Mouse (Mus musculus) intestine, embryonic 15.5 days (tissue): Measurements from ENCODE around the gene Klhdc8a. TPM values are rescaled to one million over a fixed set of nuclear protein-coding genes. Genes with fewer than 3 reads are reported as not detected.

Source experiments
- ATAC-seq: fragments of 200-750 bp; cut with Nextera tagmentation; 2 replicates; pipeline ENCODE4 v1.8.0; 2017; ENCODE audit warnings: moderate TSS enrichment, moderate library complexity
- H3K27ac ChIP-seq: fragments of 300-500 bp; sonication (generic); 2 replicates; pipeline ENCODE4 v1.5.1; 2015; ENCODE audit warnings: mild to moderate bottlenecking, inconsistent platforms
- H3K27me3 ChIP-seq: fragments of 300-500 bp; sonication (generic); replicated peaks from 2 replicates; pipeline ENCODE4 v1.6.1; 2015; ENCODE audit warnings: inconsistent platforms
- H3K36me3 ChIP-seq: fragments of 300-500 bp; sonication (generic); 2 replicates; pipeline ENCODE4 v1.6.1; 2015; ENCODE audit warnings: inconsistent platforms
- H3K4me1 ChIP-seq: fragments of 300-500 bp; sonication (generic); replicated peaks from 2 replicates; pipeline ENCODE4 v1.6.1; 2015; ENCODE audit warnings: inconsistent platforms
- H3K4me2 ChIP-seq: fragments of 300-500 bp; sonication (generic); replicated peaks from 2 replicates; pipeline ENCODE4 v1.6.1; 2015; ENCODE audit warnings: mild to moderate bottlenecking, inconsistent platforms
- H3K4me3 ChIP-seq: fragments of 300-500 bp; sonication (generic); replicated peaks from 2 replicates; pipeline ENCODE4 v1.5.1; 2015; ENCODE audit warnings: inconsistent platforms
- H3K9ac ChIP-seq: fragments of 300-500 bp; sonication (generic); 2 replicates; pipeline ENCODE4 v1.6.1; 2015; ENCODE audit warnings: inconsistent platforms
- H3K9me3 ChIP-seq: fragments of 300-500 bp; sonication (generic); 2 replicates; pipeline ENCODE4 v1.6.1; 2016; ENCODE audit warnings: inconsistent platforms
- WGBS: fragments of 180-500 bp; shearing (Covaris S2); methylation state at CpG from one replicate; pipeline ENCODE4 v1.1.7; 2015; 5-methylcytosine and 5-hydroxymethylcytosine counted together
- polyA plus RNA-seq: library from polyadenylated mRNA; unstranded; fragments of >200 nt; fragmentation: Nextera tagmentation; extraction: Ambion mirVana; gene quantifications from 2 replicates; pipeline ENCODE4 v1.2.1, GENCODE M21; 2015

Gene Klhdc8a
- polyA plus RNA-seq, 1 experiment from 2014 or later = 0.23 TPM

DNA sequence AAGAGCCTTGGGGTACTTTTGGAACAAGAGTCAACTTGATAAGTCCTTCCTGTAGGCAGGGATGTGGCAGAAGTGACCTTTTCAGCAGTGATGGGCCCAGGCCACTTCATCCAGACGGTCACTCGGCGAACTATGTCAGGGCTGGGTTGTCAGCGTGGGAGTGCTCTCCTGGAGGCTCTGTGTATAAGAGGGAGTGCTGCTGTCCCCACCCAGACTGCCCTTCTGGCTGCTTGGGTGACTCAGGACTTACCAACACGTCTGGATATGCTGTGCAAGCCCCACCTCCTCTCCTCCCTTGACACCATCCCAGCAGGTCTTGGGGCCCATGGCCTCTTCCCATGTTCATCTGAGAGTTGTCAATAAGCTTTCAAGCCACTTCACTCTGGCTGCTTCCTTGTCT lies 55.0 kb downstream of the Klhdc8a start:
- Histone ChIP-seq H3K27me3 (no peaks in the 10 kb centered on the region), H3K27ac (no peak overlapping the region), H3K4me3 (no peak overlapping the region), H3K9me3 (no peaks in the 10 kb centered on the region), H3K4me2 (no peak overlapping the region), H3K4me1 (no peaks in the 10 kb centered on the region), H3K9ac (no peak overlapping the region), H3K36me3 (peaks cover 2% of the 10 kb centered on the region; the same call in 1 of the 2 replicates)
- 62% methylated on average over 5 of the region's 5 CpGs for WGBS
- ATAC-seq = no peak

DNA sequence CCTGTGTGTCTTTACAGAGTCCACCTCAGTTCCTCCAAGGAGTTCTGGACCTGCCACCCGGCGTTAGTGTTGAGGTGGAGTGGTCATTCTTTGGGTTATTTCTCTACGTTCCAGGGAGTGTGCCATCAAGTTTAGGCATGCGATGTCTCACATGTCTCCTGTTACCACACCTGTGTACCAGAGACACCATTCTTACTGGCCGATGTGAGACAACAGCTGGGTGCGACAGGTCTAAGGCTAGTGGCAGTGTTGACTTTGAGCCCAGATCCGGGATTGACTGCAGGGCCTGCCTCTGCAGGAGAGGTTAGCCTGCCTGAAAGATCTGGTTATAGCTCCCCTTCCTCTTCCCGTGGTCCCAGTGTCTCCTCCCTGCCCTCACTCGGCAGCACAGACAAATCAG lies 55.8 kb downstream of the Klhdc8a start:
- ATAC-seq = no peak
- Histone ChIP-seq H3K27ac (no peak overlapping the region), H3K36me3 (peaks cover 2% of the 10 kb centered on the region; the same call in 1 of the 2 replicates), H3K9ac (no peak overlapping the region), H3K4me2 (no peak overlapping the region), H3K9me3 (no peaks in the 10 kb centered on the region), H3K4me3 (no peak overlapping the region), H3K27me3 (no peaks in the 10 kb centered on the region), H3K4me1 (no peaks in the 10 kb centered on the region)
- WGBS = 75% methylated on average over 9 of the region's 9 CpGs

DNA sequence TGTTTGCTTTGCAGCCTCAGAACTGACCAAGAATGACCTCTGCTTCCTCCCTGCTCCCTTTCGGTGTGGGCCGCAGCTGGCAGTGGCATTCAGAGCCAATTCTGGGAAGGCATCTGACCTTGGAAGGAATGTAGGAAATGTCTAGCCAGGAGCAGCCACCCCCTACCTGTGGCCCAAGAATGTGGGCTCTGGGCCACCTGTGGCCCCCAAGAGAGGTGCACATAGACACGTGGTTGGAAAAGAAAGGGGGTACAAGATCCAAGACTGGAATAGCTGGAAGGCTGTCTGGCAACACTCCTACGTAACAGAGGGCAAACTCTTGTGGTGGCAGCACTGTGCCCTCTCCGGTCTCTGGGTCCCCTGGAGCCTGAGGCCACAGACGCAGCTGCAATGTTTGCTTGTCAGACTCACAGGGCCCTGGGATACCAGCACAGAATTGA lies 56.8 kb downstream of the Klhdc8a start:
- Histone ChIP-seq H3K9ac (no peak overlapping the region), H3K36me3 (peaks cover 2% of the 10 kb centered on the region; the same call in 1 of the 2 replicates), H3K27ac (no peak overlapping the region), H3K4me1 (no peaks in the 10 kb centered on the region), H3K9me3 (no peaks in the 10 kb centered on the region), H3K27me3 (no peaks in the 10 kb centered on the region), H3K4me2 (no peak overlapping the region), H3K4me3 (no peak overlapping the region)
- 0 out of 2 replicates have a peak, but pooled peaks have one; percentile 11 for ATAC-seq
- 66% methylated on average over 6 of the region's 6 CpGs for WGBS

DNA sequence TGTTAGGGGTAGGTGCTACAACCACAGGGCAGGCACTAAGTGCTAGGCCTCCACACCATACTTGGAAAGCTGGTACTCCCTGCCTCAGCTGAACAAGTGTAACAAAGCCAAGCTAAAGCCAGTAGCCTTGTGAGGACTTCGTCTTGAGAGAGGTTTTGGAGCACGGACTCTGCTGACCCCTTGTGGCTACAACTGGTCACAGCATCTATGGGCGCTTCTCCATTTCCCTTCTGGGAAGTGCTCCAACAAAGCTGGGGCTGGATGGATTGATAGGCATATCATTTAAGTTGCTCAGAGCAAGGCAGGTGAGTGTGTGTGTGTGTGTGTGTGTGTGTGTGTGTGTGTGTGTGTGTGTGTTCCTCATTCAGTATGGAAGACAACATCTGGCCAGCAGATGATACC lies 57.4 kb downstream of the Klhdc8a start:
- Histone ChIP-seq H3K4me3 (no peak overlapping the region), H3K27ac (no peak overlapping the region), H3K36me3 (peaks cover 6% of the 10 kb centered on the region; the same call in 1 of the 2 replicates), H3K9me3 (no peaks in the 10 kb centered on the region), H3K27me3 (no peaks in the 10 kb centered on the region), H3K9ac (no peak overlapping the region), H3K4me2 (no peak overlapping the region), H3K4me1 (no peaks in the 10 kb centered on the region)
- peak; percentile 52 for ATAC-seq
- WGBS = under 1% methylated on average over 3 of the region's 3 CpGs

DNA sequence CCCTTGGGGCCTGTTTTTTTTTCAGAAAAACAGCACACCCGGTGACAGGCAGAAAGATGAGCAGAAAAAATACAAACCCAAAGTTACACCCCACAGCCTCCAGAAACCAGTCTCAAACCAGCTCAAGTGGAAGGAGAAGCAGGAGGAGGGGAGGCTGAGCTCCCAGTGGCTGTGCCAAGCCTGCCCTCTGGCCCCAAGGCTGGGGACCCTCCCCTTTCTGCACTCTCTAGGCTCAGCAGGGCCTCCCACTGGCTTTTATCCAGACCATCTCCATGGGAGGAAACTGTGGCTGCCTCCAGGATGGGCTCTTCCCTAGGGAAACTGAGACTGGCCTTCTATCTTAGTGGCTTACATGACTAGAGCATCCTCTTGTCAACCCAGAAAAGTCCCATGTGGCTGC lies 58.4 kb downstream of the Klhdc8a start:
- no peak overlapping the region for H3K4me2 ChIP-seq
- 62% methylated on average over 1 of the region's 1 CpGs for WGBS
- no peak overlapping the region for H3K27ac ChIP-seq
- no peak overlapping the region for H3K4me3 ChIP-seq
- no peaks in the 10 kb centered on the region for H3K9me3 ChIP-seq
- no peaks in the 10 kb centered on the region for H3K4me1 ChIP-seq
- no peak overlapping the region for H3K9ac ChIP-seq
- ATAC-seq = no peak
- H3K36me3 ChIP-seq = peaks cover 6% of the 10 kb centered on the region; the same call in 1 of the 2 replicates
- no peaks in the 10 kb centered on the region for H3K27me3 ChIP-seq

Other genes starting within 250 kb of the Klhdc8a start
- 8.7 and 10.3 TPM in 2 replicates for gene Mfsd4a, start 230.6 kb upstream of the Klhdc8a start, polyA plus RNA-seq
- 10.5 and 13.4 TPM in 2 replicates for gene Cdk18, start 158.9 kb upstream of the Klhdc8a start, polyA plus RNA-seq
- 0.43 and 0.58 TPM in 2 replicates for gene Lemd1, start 107.2 kb upstream of the Klhdc8a start, polyA plus RNA-seq
- gene AC124108.1, start 107.2 kb upstream of the Klhdc8a start, polyA plus RNA-seq = 0.03 and 0.08 TPM in 2 replicates
- not detected in 2 replicates for gene Gm10188, start 68.9 kb upstream of the Klhdc8a start, polyA plus RNA-seq
- 4.7 and 5.5 TPM in 2 replicates for gene Nuak2, start 17.5 kb downstream of the Klhdc8a start, polyA plus RNA-seq
- 11.4 and 15.5 TPM in 2 replicates for gene Tmcc2, start 92.7 kb downstream of the Klhdc8a start, polyA plus RNA-seq
- 8.9 and 9.0 TPM in 2 replicates for gene Dstyk, start 118.9 kb downstream of the Klhdc8a start, polyA plus RNA-seq
- 36.0 and 38.7 TPM in 2 replicates for gene Rbbp5, start 178.7 kb downstream of the Klhdc8a start, polyA plus RNA-seq
- 1.8 and 2.0 TPM in 2 replicates for gene Tmem81, start 207.6 kb downstream of the Klhdc8a start, polyA plus RNA-seq
- gene Cntn2, start 244.6 kb downstream of the Klhdc8a start, polyA plus RNA-seq = 0.29 and 0.33 TPM in 2 replicates